ENCODE assay signal across 27 mouse cellular contexts in genomic region chr19:12731950-12732349, GRCm38 (mm10). TPM values are rescaled to one million over a fixed set of nuclear protein-coding genes. Genes with fewer than 3 reads are reported as not detected.
"Had no signal": no experiment of that assay in that cellular context is flagged by ENCODE, and none has a peak within 500 bp of the region (broad histone marks: within the 10 kb centered on the region; RNA-seq: fewer than 3 reads in every experiment).

No protein-coding gene starts in this region.

- H3K27me3 ChIP-seq: midbrain, embryonic 12.5 days; neural tube, embryonic 13.5 days; neural tube, embryonic 15.5 days had no signal

- H3K27ac ChIP-seq: midbrain, embryonic 10.5 days; midbrain, embryonic 12.5 days; neural tube, embryonic 13.5 days; neural tube, embryonic 15.5 days had no signal

- H3K9me3 ChIP-seq: midbrain, embryonic 10.5 days; midbrain, embryonic 12.5 days; neural tube, embryonic 13.5 days; neural tube, embryonic 15.5 days had no signal

- H3K4me3 ChIP-seq: midbrain, embryonic 10.5 days; midbrain, embryonic 12.5 days; myocyte; neural tube, embryonic 13.5 days; neural tube, embryonic 15.5 days had no signal

- H3K9ac ChIP-seq: lung, embryonic 14.5 days; midbrain, embryonic 12.5 days; neural tube, embryonic 13.5 days; neural tube, embryonic 15.5 days had no signal

- H3K36me3 ChIP-seq: midbrain, embryonic 10.5 days; midbrain, embryonic 12.5 days; neural tube, embryonic 13.5 days; neural tube, embryonic 15.5 days had no signal

- DNase-seq: lung, adult 18-20 months; lung, embryonic 14.5 days; lung, postnatal 10 days; lung, postnatal 4 days; midbrain, embryonic 14.5 days; retina, postnatal 1 day; right cerebral cortex, adult 18-20 months; right cerebral cortex, postnatal 25 days; right cerebral cortex, postnatal 4 days; spleen, adult 18-20 months; thymus, adult 18-20 months; thymus, postnatal 14 days; thymus, postnatal 36 days had no signal

- H3K4me1 ChIP-seq: midbrain, embryonic 10.5 days; midbrain, embryonic 12.5 days; neural tube, embryonic 13.5 days; neural tube, embryonic 15.5 days had no signal

RNA-seq across cellular contexts. Expression of gene Cntf, which starts 33.5 kb away (rescaled TPM):
- polyA plus RNA-seq: midbrain, embryonic 14.5 days; small intestine, adult 2 months had no signal

RNA-seq across cellular contexts. Expression of gene Keg1, which starts 36.4 kb away (rescaled TPM):
- total RNA-seq: megakaryocyte, adult 5-6 weeks; megakaryocyte-erythroid progenitor cell, adult 5-6 weeks had no signal
- polyA plus RNA-seq: lung, embryonic 14.5 days; lung, embryonic 16.5 days; midbrain, embryonic 10.5 days; midbrain, embryonic 12.5 days; midbrain, embryonic 14.5 days; midbrain, embryonic 16.5 days; myocyte; neural tube, embryonic 11.5 days; neural tube, embryonic 13.5 days; neural tube, embryonic 15.5 days; small intestine, adult 2 months; stomach, embryonic 14.5 days; thymus, postnatal 0 days had no signal

RNA-seq across cellular contexts. Expression of gene Olfr1443, which starts 54.0 kb away (rescaled TPM):
- total RNA-seq: megakaryocyte, adult 5-6 weeks; megakaryocyte-erythroid progenitor cell, adult 5-6 weeks had no signal
- polyA plus RNA-seq: lung, embryonic 14.5 days; lung, embryonic 16.5 days; midbrain, embryonic 10.5 days; midbrain, embryonic 12.5 days; midbrain, embryonic 14.5 days; midbrain, embryonic 16.5 days; myocyte; neural tube, embryonic 11.5 days; neural tube, embryonic 13.5 days; neural tube, embryonic 15.5 days; small intestine, adult 2 months; stomach, embryonic 14.5 days; stomach, embryonic 16.5 days; thymus, postnatal 0 days had no signal
